Mouse (Mus musculus) forebrain, postnatal 0 days (tissue): ENCODE measurements around the gene Usp2. TPM values are rescaled to one million over a fixed set of nuclear protein-coding genes. Genes with fewer than 3 reads are reported as not detected.

Experiments used
- ATAC-seq: fragments of 200-750 bp; cut with Nextera tagmentation; 2 replicates; pipeline ENCODE4 v1.8.0; 2017; ENCODE audit warnings: mild to moderate bottlenecking, moderate library complexity
- DNase-seq: peaks from one replicate; pipeline ENCODE4 v3.0.0-alpha.2; 2015
- H3K27ac ChIP-seq: fragments of 300-500 bp; sonication (generic); 2 replicates; pipeline ENCODE4 v1.5.1; 2014; ENCODE audit warnings: low read depth, mild to moderate bottlenecking, antibody characterized with exemption, low read length, moderate library complexity, mixed read lengths
- H3K27me3 ChIP-seq: fragments of 300-500 bp; sonication (generic); 2 replicates; pipeline ENCODE4 v1.6.1; 2014; ENCODE audit warnings: mild to moderate bottlenecking, low read length, mixed read lengths; ENCODE audit not compliant: insufficient read depth
- H3K36me3 ChIP-seq: fragments of 300-500 bp; sonication (generic); 2 replicates; pipeline ENCODE4 v1.6.1; 2014; ENCODE audit warnings: mild to moderate bottlenecking, moderate library complexity; ENCODE audit not compliant: insufficient read depth
- H3K4me1 ChIP-seq: fragments of 300-500 bp; sonication (generic); 2 replicates; pipeline ENCODE4 v1.6.1; 2014; ENCODE audit warnings: antibody characterized with exemption; ENCODE audit not compliant: insufficient read depth
- H3K4me2 ChIP-seq: fragments of 300-500 bp; sonication (generic); 2 replicates; pipeline ENCODE4 v1.6.1; 2014; ENCODE audit warnings: low read depth, mild to moderate bottlenecking, moderate library complexity
- H3K4me3 ChIP-seq: fragments of 300-500 bp; sonication (generic); 2 replicates; pipeline ENCODE4 v1.5.1; 2014; ENCODE audit warnings: low read depth, low read length, mixed read lengths
- H3K9ac ChIP-seq: fragments of 300-500 bp; sonication (generic); 2 replicates; pipeline ENCODE4 v1.6.1; 2014; ENCODE audit warnings: mild to moderate bottlenecking
- H3K9me3 ChIP-seq: fragments of 300-500 bp; sonication (generic); 2 replicates; pipeline ENCODE4 v1.6.1; 2016; ENCODE audit warnings: low read length
- CTCF ChIP-seq: sonication (generic); IDR thresholded peaks from 2 replicates; pipeline ENCODE4 v1.5.1; 2016; ENCODE audit warnings: antibody characterized with exemption, control low read depth, low read depth
- WGBS: fragments of 180-500 bp; shearing (Covaris S2); extraction: QIAGEN DNeasy Blood & Tissue Kit; methylation state at CpG from one replicate; pipeline ENCODE4 v1.1.7; 2014; 5-methylcytosine and 5-hydroxymethylcytosine counted together
- polyA plus RNA-seq: library from polyadenylated mRNA; unstranded; fragments of >200 nt; fragmentation: Nextera tagmentation; extraction: Ambion mirVana; gene quantifications from 2 replicates; pipeline ENCODE4 v1.2.1, GENCODE M21; 2015
- total RNA-seq: library from RNA; depleted of rRNA; stranded (reverse); fragments of >200 nt; gene quantifications from 2 replicates; pipeline ENCODE4 v1.2.3, GENCODE M21; 2014

Usp2 gene
- total and polyA plus RNA-seq, 2 experiments from 2014 or later: 16.6 to 20.2 TPM

GRCm38 (mm10) chr9:44047071-44047470 lies 19.8 kb upstream of the Usp2 start:
- DNase-seq (no peak), ATAC-seq (no peak)
- H3K27ac ChIP-seq: no peak overlapping the region
- no peaks in the 10 kb centered on the region for H3K4me1 ChIP-seq
- WGBS: 60% methylated on average over 6 of the region's 6 CpGs
- H3K9me3 ChIP-seq: no peaks in the 10 kb centered on the region
- no peaks in the 10 kb centered on the region for H3K36me3 ChIP-seq
- no peak for TF ChIP-seq CTCF
- H3K27me3 ChIP-seq: 0 out of 2 replicates have a peak, but pooled peaks cover 3% of the 10 kb centered on the region
- H3K4me2 ChIP-seq: no peak overlapping the region
- no peak overlapping the region for H3K4me3 ChIP-seq
- no peak overlapping the region for H3K9ac ChIP-seq

- DNase-seq: no peak
- WGBS: 76% methylated on average over 14 of the region's 14 CpGs
- no peaks in the 10 kb centered on the region for H3K36me3 ChIP-seq
Observed at GRCm38 (mm10) chr9:44047571-44048490, 19.0 kb upstream of the Usp2 start.

GRCm38 (mm10) chr9:44048541-44049380 lies 18.1 kb upstream of the Usp2 start:
- ATAC-seq: peak; percentile 23
- H3K27ac ChIP-seq: no peak overlapping the region
- H3K4me3 ChIP-seq: no peak overlapping the region
- H3K4me2 ChIP-seq: no peak overlapping the region
- H3K36me3 ChIP-seq: no peaks in the 10 kb centered on the region
- H3K4me1 ChIP-seq: no peaks in the 10 kb centered on the region
- H3K9me3 ChIP-seq: no peaks in the 10 kb centered on the region
- 75% methylated on average over 15 of the region's 15 CpGs for WGBS
- H3K9ac ChIP-seq: no peak overlapping the region
- no peak for DNase-seq
- H3K27me3 ChIP-seq: 0 out of 2 replicates have a peak, but pooled peaks cover 3% of the 10 kb centered on the region
- TF ChIP-seq CTCF: no peak

More at GRCm38 (mm10) chr9:44047571-44048490, 19.0 kb upstream of the Usp2 start:
- H3K9me3 ChIP-seq: no peaks in the 10 kb centered on the region
- no peak for ATAC-seq
- H3K27me3 ChIP-seq: 0 out of 2 replicates have a peak, but pooled peaks cover 3% of the 10 kb centered on the region
- H3K4me1 ChIP-seq: no peaks in the 10 kb centered on the region
- no peak overlapping the region for H3K27ac ChIP-seq
- no peak overlapping the region for H3K4me2 ChIP-seq
- no peak overlapping the region for H3K4me3 ChIP-seq
- no peak overlapping the region for H3K9ac ChIP-seq
- TF ChIP-seq CTCF: no peak

DNA sequence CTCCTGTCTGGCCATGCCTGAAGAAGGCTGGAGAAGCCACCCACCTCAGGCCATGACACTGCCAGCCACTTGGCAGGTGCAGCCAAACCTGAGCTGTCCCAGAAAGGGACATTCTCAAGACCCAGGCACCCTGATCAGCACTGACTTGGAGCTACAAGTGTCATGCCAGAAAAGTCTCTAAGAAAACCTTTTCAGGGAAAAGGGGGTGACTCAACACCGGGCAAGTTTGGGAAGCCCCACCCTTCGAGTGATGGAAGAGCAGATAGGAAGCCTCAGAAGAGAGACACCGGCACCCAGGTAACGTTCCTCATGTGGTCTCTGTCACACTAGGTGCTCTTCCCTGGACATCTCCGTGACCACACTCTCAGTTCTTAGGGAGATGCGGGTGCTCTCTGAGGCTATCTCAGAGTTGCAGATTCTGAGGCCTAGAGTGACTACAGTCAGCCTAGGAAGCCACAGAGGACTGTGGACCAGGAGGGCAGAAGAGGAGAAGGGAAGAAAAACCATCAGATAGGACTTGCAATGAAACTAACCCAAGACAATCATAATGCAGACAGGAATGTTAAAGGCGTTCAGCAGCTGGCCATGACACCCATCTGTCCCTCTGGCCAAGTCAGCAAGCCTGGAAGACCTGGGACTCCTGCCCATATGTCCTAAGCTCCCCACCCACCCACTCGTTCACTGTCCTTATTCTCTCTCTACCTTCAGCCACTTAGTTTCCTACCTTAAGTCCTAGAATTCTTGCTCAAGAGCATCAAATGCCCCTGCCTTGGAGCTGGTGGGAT lies 17.2 kb upstream of the Usp2 start:
- 0 out of 2 replicates have a peak, but pooled peaks cover 3% of the 10 kb centered on the region for H3K27me3 ChIP-seq
- H3K4me3 ChIP-seq: no peak overlapping the region
- ATAC-seq: no peak

GRCm38 (mm10) chr9:44052855-44053254 lies 14.0 kb upstream of the Usp2 start:
- Histone ChIP-seq H3K27me3 (no peaks in the 10 kb centered on the region), H3K36me3 (no peaks in the 10 kb centered on the region), H3K4me2 (no peak overlapping the region), H3K27ac (no peak overlapping the region), H3K4me1 (no peaks in the 10 kb centered on the region), H3K9me3 (no peaks in the 10 kb centered on the region), H3K9ac (no peak overlapping the region), H3K4me3 (no peak overlapping the region)
- WGBS: 73% methylated on average over 3 of the region's 3 CpGs
- ATAC-seq (no peak), DNase-seq (no peak)
- TF ChIP-seq CTCF: peak; percentile 35

More for the DNA sequence above, 17.2 kb upstream of the Usp2 start:
- no peak for DNase-seq
- Histone ChIP-seq H3K4me1 (no peaks in the 10 kb centered on the region), H3K36me3 (no peaks in the 10 kb centered on the region), H3K9ac (no peak overlapping the region), H3K27ac (no peak overlapping the region), H3K4me2 (no peak overlapping the region), H3K9me3 (no peaks in the 10 kb centered on the region)
- no peak for TF ChIP-seq CTCF
- WGBS: 85% methylated on average over 8 of the region's 8 CpGs

- no peak for DNase-seq
- ATAC-seq: no peak
- H3K4me2 ChIP-seq: no peak overlapping the region
- no peaks in the 10 kb centered on the region for H3K27me3 ChIP-seq
- no peak overlapping the region for H3K4me3 ChIP-seq
- TF ChIP-seq CTCF: no peak
- H3K9me3 ChIP-seq: no peaks in the 10 kb centered on the region
- H3K9ac ChIP-seq: no peak overlapping the region
- no peak overlapping the region for H3K27ac ChIP-seq
- no peaks in the 10 kb centered on the region for H3K36me3 ChIP-seq
- no peaks in the 10 kb centered on the region for H3K4me1 ChIP-seq
- 66% methylated on average over 1 of the region's 1 CpGs for WGBS
Observed at GRCm38 (mm10) chr9:44053936-44054335, 12.9 kb upstream of the Usp2 start.
